Mouse (Mus musculus) C2C12 (cell line): ENCODE measurements around the gene Gm20824. TPM values are rescaled to one million over a fixed set of nuclear protein-coding genes. Genes with fewer than 3 reads are reported as not detected.
"Not testable (repeated sequence)": the region's sequence is repeated elsewhere in the genome, so short reads cannot be mapped to it uniquely, and the experiment has no call there.

ENCODE experiments used
- H3K27me3 ChIP-seq: one replicate; pipeline ENCODE4 v1.6.1; 2011; ENCODE audit not compliant: control insufficient read depth, insufficient read depth, insufficient read length
- H3K36me3 ChIP-seq: one replicate; pipeline ENCODE4 v1.6.1; 2011; ENCODE audit not compliant: control insufficient read depth, insufficient read depth
- H3K4me3 ChIP-seq: one replicate; pipeline ENCODE4 v1.5.1; 2011; ENCODE audit warnings: mild to moderate bottlenecking, control low read depth; ENCODE audit not compliant: poor library complexity, insufficient read depth, severe bottlenecking
- H3K79me2 ChIP-seq: one replicate; pipeline ENCODE4 v1.6.1; 2011; ENCODE audit not compliant: control insufficient read depth, insufficient read depth
- H3K79me3 ChIP-seq: one replicate; pipeline ENCODE4 v1.6.1; 2011; ENCODE audit warnings: low read depth, control low read depth
- H3ac ChIP-seq: one replicate; pipeline ENCODE3; 2011; ENCODE audit warnings: low read depth; ENCODE audit not compliant: control insufficient read depth, insufficient read length
- long read RNA-seq, 2 experiments: library from polyadenylated mRNA; unstranded; transcript quantifications; one replicate each; pipeline ENCODE4 v2.0.0; 2019 to 2020
- polyA plus RNA-seq: library from polyadenylated mRNA; unstranded; fragments of >200 nt; fragmentation: generic; extraction: Trizol; gene quantifications from one replicate; pipeline ENCODE4 v1.2.1, GENCODE M21; 2012; ENCODE audit warnings: missing spikeins

Gm20824 gene
- not detected for polyA plus RNA-seq
- long read RNA-seq, experiment 1, result 0 reads
- long read RNA-seq, experiment 2, result 0 reads

DNA sequence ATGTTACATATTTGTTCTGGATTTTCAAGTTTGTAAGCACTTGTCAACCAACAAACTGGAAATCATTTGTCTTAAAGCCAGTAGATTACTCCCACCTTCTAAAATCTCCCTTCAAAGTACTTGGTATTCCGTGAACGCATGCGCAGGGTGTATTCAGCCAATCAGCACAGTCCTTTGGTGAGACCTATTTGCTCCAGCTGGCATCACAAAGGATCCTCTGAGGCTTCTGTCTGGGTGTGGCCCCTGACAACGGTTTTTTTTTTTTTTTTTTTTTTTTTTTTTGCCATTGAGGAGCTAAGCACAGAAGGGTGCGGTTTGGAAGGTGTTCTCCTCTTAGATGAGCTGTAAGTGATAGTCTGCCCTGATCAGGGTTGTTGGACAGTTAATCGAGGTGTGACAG lies at the start of gene Gm20824:
Gene Gm20824, plus strand, starts transcription at position 301 of the 400 bp plus-strand sequence.
- not testable (repeated sequence) for H3K79me2 ChIP-seq, H3K4me3 ChIP-seq, H3K36me3 ChIP-seq, H3K27me3 ChIP-seq, H3K79me3 ChIP-seq, H3ac ChIP-seq

Other genes with a start within 250 kb of the Gm20824 start
- gene Gm20825, start 186.4 kb upstream of the Gm20824 start, polyA plus RNA-seq, result not detected